Mouse (Mus musculus) erythroblast, embryonic 14.5 days (primary cell): ENCODE data around the gene Lmx1b.

ENCODE experiments used
- GATA1 ChIP-seq: IDR thresholded peaks from 2 replicates; pipeline ENCODE4 v1.6.1; 2012; ENCODE audit warnings: low read length, inconsistent platforms, mixed read lengths
- TAL1 ChIP-seq: IDR thresholded peaks from 3 replicates; pipeline ENCODE4 v1.6.1; 2012; ENCODE audit warnings: low read length, inconsistent platforms, mixed read lengths

- no peak for TF ChIP-seq GATA1
- TF ChIP-seq TAL1 = no peak
Measured at GRCm38 (mm10) chr2:33634481-33635090, 5.7 kb downstream of the Lmx1b start.
